Mouse (Mus musculus): ENCODE results near the gene Ctrl.

GRCm38 (mm10) chr8:105937496-105938305 lies 4.0 kb upstream of the Ctrl start:
- TF ChIP-seq CTCF (conservative IDR thresholded peaks at IDR 0.05; ENCODE audit: insufficient read depth, insufficient read length, low read depth, low read length) (no peak), POLR2A (IDR thresholded peaks at IDR 0.05; ENCODE audit: low read depth, low read length) (no peak)

Data from kidney, adult 2 months (tissue).